ENCODE assay signal across 10 mouse cellular contexts in genomic region chr4:43874501-43874900, GRCm38 (mm10). TPM values are rescaled to one million over a fixed set of nuclear protein-coding genes. Genes with fewer than 3 reads are reported as not detected.
DNase-seq lines count a peak whose midpoint lies in the region; ATAC-seq and TF ChIP-seq lines count a peak whose summit lies in the region.
"Had no signal": no experiment of that assay in that cellular context is flagged by ENCODE, and none has a peak within 500 bp of the region (broad histone marks: within the 10 kb centered on the region; RNA-seq: fewer than 3 reads in every experiment).

No protein-coding gene starts in this region.

- no peaks in the 10 kb centered on the region for H3K27me3 ChIP-seq in kidney, embryonic 15.5 days
- no peaks in the 10 kb centered on the region for H3K27me3 ChIP-seq in forebrain, embryonic 11.5 days (ENCODE audit: control insufficient read depth, insufficient read depth, low read length)
- no peaks in the 10 kb centered on the region for H3K27me3 ChIP-seq in limb, embryonic 12.5 days
- H3K27me3 ChIP-seq in kidney, adult 2 months (replicated peaks; ENCODE audit: control insufficient read depth, insufficient read depth, low read length): no peaks in the 10 kb centered on the region

- no peaks in the 10 kb centered on the region for H3K9me3 ChIP-seq in kidney, embryonic 15.5 days (replicated peaks)
- H3K9me3 ChIP-seq in forebrain, embryonic 11.5 days (ENCODE audit: control insufficient read depth, low read length): no peaks in the 10 kb centered on the region
- H3K9me3 ChIP-seq in limb, embryonic 12.5 days: 0 out of 2 replicates have a peak, but pooled peaks cover under 1% of the 10 kb centered on the region

- WGBS in kidney, embryonic 15.5 days: 36% methylated on average over 7 of the region's 7 CpGs
- WGBS in forebrain, embryonic 11.5 days: 46% methylated on average over 7 of the region's 7 CpGs
- WGBS in limb, embryonic 12.5 days: 55% methylated on average over 7 of the region's 7 CpGs
- 43% methylated on average over 7 of the region's 7 CpGs for WGBS in kidney, adult 2 months

- H3K4me1 ChIP-seq in kidney, embryonic 15.5 days: peaks cover 24% of the 10 kb centered on the region
- peaks cover 2% of the 10 kb centered on the region; the same call in 1 of the 2 replicates for H3K4me1 ChIP-seq in forebrain, embryonic 11.5 days (replicated peaks; ENCODE audit: control insufficient read depth, insufficient read depth, low read length)
- peaks cover 31% of the 10 kb centered on the region for H3K4me1 ChIP-seq in limb, embryonic 12.5 days (replicated peaks)
- peaks cover 9% of the 10 kb centered on the region for H3K4me1 ChIP-seq in kidney, adult 2 months (ENCODE audit: control insufficient read depth, insufficient read depth, low read length)

- no peak for ATAC-seq in kidney, embryonic 15.5 days (replicated peaks; ENCODE audit: low FRiP score)
- ATAC-seq in forebrain, embryonic 11.5 days (replicated peaks; ENCODE audit: low FRiP score): no peak
- no peak for ATAC-seq in limb, embryonic 12.5 days (ENCODE audit: insufficient number of reproducible peaks, insufficient read depth, low FRiP score, low TSS enrichment, low read depth)

- peak overlapping the region; percentile 67; the same call in 1 of the 2 replicates for H3K27ac ChIP-seq in kidney, embryonic 15.5 days
- no peak overlapping the region for H3K27ac ChIP-seq in forebrain, embryonic 11.5 days (ENCODE audit: low read depth, low read length)
- no peak overlapping the region for H3K27ac ChIP-seq in limb, embryonic 12.5 days
- H3K27ac ChIP-seq in kidney, adult 2 months (ENCODE audit: insufficient read depth, low read depth, low read length): no peak overlapping the region

- H3K4me3 ChIP-seq in kidney, embryonic 15.5 days (replicated peaks): peak overlapping the region; percentile 74
- peak overlapping the region; percentile 90; the same call in 1 of the 2 replicates for H3K4me3 ChIP-seq in forebrain, embryonic 11.5 days (ENCODE audit: low read depth, low read length)
- H3K4me3 ChIP-seq in limb, embryonic 12.5 days (replicated peaks): peak overlapping the region; percentile 88
- H3K4me3 ChIP-seq in kidney, adult 2 months (ENCODE audit: insufficient read depth, low read depth, low read length): no peak overlapping the region

- peak overlapping the region; percentile 85 for H3K4me2 ChIP-seq in kidney, embryonic 15.5 days
- H3K4me2 ChIP-seq in forebrain, embryonic 11.5 days (ENCODE audit: low read depth, low read length, severe bottlenecking): peak overlapping the region; percentile 97; the same call in 1 of the 2 replicates
- H3K4me2 ChIP-seq in limb, embryonic 12.5 days: peak overlapping the region; percentile 90

- no peak for TF ChIP-seq POLR2A in kidney, adult 2 months (IDR thresholded peaks at IDR 0.05; ENCODE audit: low read depth, low read length)

- no peak for TF ChIP-seq CTCF in kidney, adult 2 months (conservative IDR thresholded peaks at IDR 0.05; ENCODE audit: insufficient read depth, insufficient read length, low read depth, low read length)

- DNase-seq in kidney, postnatal 10 days: no peak
- DNase-seq in forebrain, embryonic 11.5 days (ENCODE audit: low spot score): no peak
- peak; percentile 22 for DNase-seq in retina, embryonic 14.5 days (ENCODE audit: low spot score)
- DNase-seq in cerebellum, postnatal 14 days: no peak
- DNase-seq in cerebellum, adult 11-12 months: no peak
- DNase-seq in kidney, adult 2 months: no peak
- DNase-seq: thymus, postnatal 14 days had no signal

- H3K9ac ChIP-seq in kidney, embryonic 15.5 days: 0 out of 2 replicates have a peak overlapping the region, but pooled peaks have one; percentile 71
- H3K9ac ChIP-seq in forebrain, embryonic 11.5 days (ENCODE audit: low read length): no peak overlapping the region
- H3K9ac ChIP-seq in limb, embryonic 12.5 days (replicated peaks): peak overlapping the region; percentile 87

- no peaks in the 10 kb centered on the region for H3K36me3 ChIP-seq in kidney, embryonic 15.5 days
- H3K36me3 ChIP-seq in forebrain, embryonic 11.5 days (ENCODE audit: control insufficient read depth, insufficient read depth, low read length): no peaks in the 10 kb centered on the region
- no peaks in the 10 kb centered on the region for H3K36me3 ChIP-seq in limb, embryonic 12.5 days
- no peaks in the 10 kb centered on the region for H3K36me3 ChIP-seq in kidney, adult 2 months (ENCODE audit: control insufficient read depth, insufficient read depth, low read length)

RNA-seq across cellular contexts. Expression of gene Reck, which starts 0.8 kb away (rescaled TPM):
- polyA plus RNA-seq in kidney, embryonic 15.5 days (2015; fragmentation: Nextera tagmentation; extraction: Ambion mirVana): 24.1 and 25.0 TPM in 2 replicates
- 11.3 and 11.8 TPM in 2 replicates for polyA plus RNA-seq in forebrain, embryonic 11.5 days (2014; fragmentation: Nextera tagmentation; extraction: Ambion mirVana)
- polyA plus RNA-seq in limb, embryonic 12.5 days (2016; fragmentation: Nextera tagmentation; extraction: Ambion mirVana): 26.9 and 33.1 TPM in 2 replicates
- polyA plus RNA-seq in kidney, adult 2 months (2012; rRNA removed): 8.5 and 10.3 TPM in 2 replicates

RNA-seq across cellular contexts. Expression of gene Olfr155, which starts 23.1 kb away (rescaled TPM):
- polyA plus RNA-seq in kidney, embryonic 15.5 days (2015; fragmentation: Nextera tagmentation; extraction: Ambion mirVana): not detected in 2 replicates
- polyA plus RNA-seq in forebrain, embryonic 11.5 days (2014; fragmentation: Nextera tagmentation; extraction: Ambion mirVana): not detected in 2 replicates
- not detected in 2 replicates for polyA plus RNA-seq in limb, embryonic 12.5 days (2016; fragmentation: Nextera tagmentation; extraction: Ambion mirVana)
- not detected in 2 replicates for polyA plus RNA-seq in kidney, adult 2 months (2012; rRNA removed)
- polyA plus RNA-seq: large intestine, adult 2 months had no signal

RNA-seq across cellular contexts. Expression of gene Olfr157, which starts 34.5 kb away (rescaled TPM):
- not detected in 2 replicates for polyA plus RNA-seq in kidney, embryonic 15.5 days (2015; fragmentation: Nextera tagmentation; extraction: Ambion mirVana)
- not detected in 2 replicates for polyA plus RNA-seq in forebrain, embryonic 11.5 days (2014; fragmentation: Nextera tagmentation; extraction: Ambion mirVana)
- 0.12 TPM in 1 of 2 replicates, not detected in the other for polyA plus RNA-seq in limb, embryonic 12.5 days (2016; fragmentation: Nextera tagmentation; extraction: Ambion mirVana)
- not detected in 2 replicates for polyA plus RNA-seq in kidney, adult 2 months (2012; rRNA removed)

RNA-seq across cellular contexts. Expression of gene Olfr156, which starts 50.8 kb away (rescaled TPM):
- polyA plus RNA-seq in kidney, embryonic 15.5 days (2015; fragmentation: Nextera tagmentation; extraction: Ambion mirVana): not detected in 2 replicates
- not detected in 2 replicates for polyA plus RNA-seq in forebrain, embryonic 11.5 days (2014; fragmentation: Nextera tagmentation; extraction: Ambion mirVana)
- polyA plus RNA-seq in limb, embryonic 12.5 days (2016; fragmentation: Nextera tagmentation; extraction: Ambion mirVana): 0.19 TPM in 1 of 2 replicates, not detected in the other
- polyA plus RNA-seq in kidney, adult 2 months (2012; rRNA removed): not detected in 2 replicates
- polyA plus RNA-seq: large intestine, adult 2 months had no signal
